Mouse (Mus musculus) heart, embryonic 10.5 days (tissue): ENCODE results near the gene Hbp1. TPM values are rescaled to one million over a fixed set of nuclear protein-coding genes. Genes with fewer than 3 reads are reported as not detected.

Source experiments
- DNase-seq: peaks from one replicate; pipeline ENCODE4 v3.0.0-alpha.2; 2017; ENCODE audit warnings: low spot score
- H3K27ac ChIP-seq: fragments of 300-500 bp; sonication (generic); 2 replicates; pipeline ENCODE4 v1.5.1; 2016; ENCODE audit warnings: mild to moderate bottlenecking
- H3K27me3 ChIP-seq: fragments of 300-500 bp; sonication (generic); 2 replicates; pipeline ENCODE4 v1.6.1; 2016; ENCODE audit warnings: mild to moderate bottlenecking; ENCODE audit not compliant: poor library complexity, insufficient read depth, severe bottlenecking
- H3K36me3 ChIP-seq: fragments of 300-500 bp; sonication (generic); 2 replicates; pipeline ENCODE4 v1.6.1; 2016; ENCODE audit warnings: mild to moderate bottlenecking, moderate library complexity
- H3K4me1 ChIP-seq: fragments of 300-500 bp; sonication (generic); 2 replicates; pipeline ENCODE4 v1.6.1; 2016; ENCODE audit warnings: mild to moderate bottlenecking
- H3K4me3 ChIP-seq: fragments of 300-500 bp; sonication (generic); 2 replicates; pipeline ENCODE4 v1.5.1; 2016; ENCODE audit warnings: mild to moderate bottlenecking, moderate library complexity
- H3K9me3 ChIP-seq: fragments of 300-500 bp; sonication (generic); 2 replicates; pipeline ENCODE4 v1.6.1; 2016; ENCODE audit warnings: mild to moderate bottlenecking, moderate library complexity
- WGBS: fragments of 180-500 bp; shearing (Covaris S2); methylation state at CpG from one replicate; pipeline ENCODE4 v1.1.7; 2016; 5-methylcytosine and 5-hydroxymethylcytosine counted together
- polyA plus RNA-seq: library from polyadenylated mRNA; unstranded; fragments of >200 nt; fragmentation: Nextera tagmentation; extraction: Ambion mirVana; gene quantifications from 2 replicates; pipeline ENCODE4 v1.2.1, GENCODE M21; 2016

Hbp1 gene
- polyA plus RNA-seq, 1 experiment from 2014 or later, result 84.4 TPM

DNA sequence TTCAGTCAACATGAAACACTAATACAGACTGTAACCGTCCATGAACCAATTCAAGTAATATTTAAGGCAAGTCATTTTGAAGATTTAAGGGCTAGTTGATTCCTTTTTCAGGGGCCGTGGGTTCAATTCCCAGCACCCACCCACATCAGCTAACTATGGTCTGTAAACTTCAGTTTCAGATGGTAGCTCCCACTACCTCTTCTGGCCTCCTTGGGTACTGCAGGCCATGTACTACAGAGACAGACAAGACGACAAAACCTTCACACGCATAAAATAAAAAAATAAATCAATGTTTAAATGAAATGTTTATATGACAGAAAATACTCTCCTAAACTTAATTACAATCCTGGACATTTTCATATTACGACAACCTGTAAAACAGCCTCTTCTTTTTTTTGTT lies 2.9 kb downstream of the Hbp1 start:
- DNase-seq, result no peak
- Histone ChIP-seq H3K27me3 (no peaks in the 10 kb centered on the region), H3K4me1 (0 out of 2 replicates have a peak, but pooled peaks cover 3% of the 10 kb centered on the region), H3K9me3 (no peaks in the 10 kb centered on the region), H3K36me3 (peaks cover 12% of the 10 kb centered on the region; the same call in 1 of the 2 replicates), H3K4me3 (no peak overlapping the region), H3K27ac (no peak overlapping the region)
- WGBS, result 94% methylated on average over 5 of the region's 5 CpGs

DNA sequence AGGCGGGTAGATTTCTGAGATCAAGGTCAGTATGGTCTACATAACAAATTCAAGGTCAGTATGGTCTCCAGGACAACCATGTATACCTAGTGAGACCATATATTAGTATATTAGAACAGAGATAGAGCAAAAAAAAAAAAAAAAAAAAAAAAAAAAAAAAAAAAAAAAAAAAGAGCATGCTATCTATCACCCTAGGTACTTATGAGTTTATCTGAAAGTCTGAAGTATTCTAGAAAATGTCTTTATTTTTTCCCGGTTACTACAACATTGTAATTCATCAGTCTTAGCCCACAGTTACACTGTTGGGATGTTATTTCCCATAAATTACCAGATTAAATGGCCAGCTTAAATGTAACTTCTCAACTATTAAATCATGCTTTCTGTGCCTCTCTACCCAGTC lies 5.9 kb downstream of the Hbp1 start:
- H3K36me3 ChIP-seq, result peaks cover 35% of the 10 kb centered on the region
- DNase-seq, result no peak
- H3K9me3 ChIP-seq, result no peaks in the 10 kb centered on the region
- no peak overlapping the region for H3K27ac ChIP-seq
- H3K4me3 ChIP-seq, result no peak overlapping the region
- H3K27me3 ChIP-seq, result no peaks in the 10 kb centered on the region
- H3K4me1 ChIP-seq, result no peaks in the 10 kb centered on the region
- WGBS, result 93% methylated on average over 2 of the region's 2 CpGs

- Histone ChIP-seq H3K4me1 (no peaks in the 10 kb centered on the region), H3K4me3 (no peak overlapping the region), H3K27ac (no peak overlapping the region), H3K36me3 (peaks cover 48% of the 10 kb centered on the region), H3K9me3 (no peaks in the 10 kb centered on the region), H3K27me3 (no peaks in the 10 kb centered on the region)
- WGBS, result 72% methylated on average over 4 of the region's 4 CpGs
- no peak for DNase-seq
Measured at GRCm38 (mm10) chr12:31943020-31943654, 7.2 kb downstream of the Hbp1 start.

DNA sequence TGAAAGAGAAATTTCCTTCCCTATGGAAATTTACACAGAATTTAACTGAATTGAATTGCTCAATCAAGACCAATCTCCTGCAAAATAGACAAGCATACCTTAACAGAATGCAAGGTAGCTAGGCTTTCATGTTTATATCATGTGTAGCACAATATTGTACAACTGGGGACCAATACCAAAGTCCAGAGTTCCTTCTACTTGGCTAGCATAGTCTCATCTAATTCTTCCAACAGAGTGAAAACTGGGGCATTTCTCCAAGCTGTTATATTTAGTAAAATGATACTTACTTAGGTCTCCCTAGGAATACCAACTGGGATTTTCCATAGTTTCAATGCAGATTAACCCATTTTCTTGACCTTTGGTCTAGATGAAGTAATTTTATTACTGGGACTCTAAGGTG lies 11.3 kb downstream of the Hbp1 start:
- DNase-seq, result no peak
- no peak overlapping the region for H3K27ac ChIP-seq
- no peak overlapping the region for H3K4me3 ChIP-seq
- no peaks in the 10 kb centered on the region for H3K27me3 ChIP-seq
- no peaks in the 10 kb centered on the region for H3K9me3 ChIP-seq
- H3K36me3 ChIP-seq, result peaks cover 87% of the 10 kb centered on the region
- no peaks in the 10 kb centered on the region for H3K4me1 ChIP-seq

GRCm38 (mm10) chr12:31938391-31938997 lies 11.8 kb downstream of the Hbp1 start:
- no peak overlapping the region for H3K4me3 ChIP-seq
- no peak for DNase-seq
- no peaks in the 10 kb centered on the region for H3K27me3 ChIP-seq
- H3K4me1 ChIP-seq, result no peaks in the 10 kb centered on the region
- WGBS, result 93% methylated on average over 4 of the region's 4 CpGs
- no peaks in the 10 kb centered on the region for H3K9me3 ChIP-seq
- H3K27ac ChIP-seq, result no peak overlapping the region
- peaks cover 86% of the 10 kb centered on the region for H3K36me3 ChIP-seq

- no peaks in the 10 kb centered on the region for H3K4me1 ChIP-seq
- no peak overlapping the region for H3K27ac ChIP-seq
- no peak for DNase-seq
- no peak overlapping the region for H3K4me3 ChIP-seq
- no peaks in the 10 kb centered on the region for H3K9me3 ChIP-seq
- 90% methylated on average over 3 of the region's 3 CpGs for WGBS
- no peaks in the 10 kb centered on the region for H3K27me3 ChIP-seq
- H3K36me3 ChIP-seq, result peaks cover 85% of the 10 kb centered on the region
Measured at GRCm38 (mm10) chr12:31937613-31938012, 12.7 kb downstream of the Hbp1 start.

DNA sequence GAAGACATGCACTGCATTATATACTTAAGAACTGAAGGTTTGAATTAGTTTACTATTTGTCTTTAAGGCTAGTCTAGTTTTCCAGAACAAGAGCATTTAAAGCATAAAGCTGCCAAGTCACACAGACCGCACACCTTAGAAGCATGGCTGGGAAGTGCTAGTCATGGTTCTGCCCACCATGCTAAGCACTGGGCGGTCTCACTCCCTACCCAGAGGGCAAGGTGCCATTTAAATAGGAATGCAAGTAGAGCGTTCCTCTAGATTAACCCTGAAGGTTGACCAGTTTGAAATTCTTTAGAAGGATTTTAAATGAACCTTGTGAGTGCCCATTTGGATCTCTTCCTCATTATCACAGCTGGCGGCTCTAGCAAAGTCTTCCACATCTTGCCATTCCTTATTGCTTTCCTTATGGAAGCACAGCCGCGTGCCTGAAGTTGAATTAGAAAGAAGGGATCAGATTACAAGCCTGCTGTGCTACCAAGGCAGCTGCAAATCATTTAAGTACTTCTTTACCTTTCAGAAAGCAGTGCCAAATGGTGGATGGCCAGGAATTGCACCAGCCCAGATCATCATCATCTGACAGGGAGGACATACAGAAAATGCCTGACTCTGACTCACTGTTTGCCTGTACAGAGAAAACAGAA lies 13.6 kb downstream of the Hbp1 start:
- no peaks in the 10 kb centered on the region for H3K4me1 ChIP-seq
- H3K27me3 ChIP-seq, result no peaks in the 10 kb centered on the region
- H3K36me3 ChIP-seq, result peaks cover 85% of the 10 kb centered on the region
- 48% methylated on average over 6 of the region's 6 CpGs for WGBS
- no peak for DNase-seq
- H3K4me3 ChIP-seq, result no peak overlapping the region
- no peak overlapping the region for H3K27ac ChIP-seq
- H3K9me3 ChIP-seq, result no peaks in the 10 kb centered on the region

DNA sequence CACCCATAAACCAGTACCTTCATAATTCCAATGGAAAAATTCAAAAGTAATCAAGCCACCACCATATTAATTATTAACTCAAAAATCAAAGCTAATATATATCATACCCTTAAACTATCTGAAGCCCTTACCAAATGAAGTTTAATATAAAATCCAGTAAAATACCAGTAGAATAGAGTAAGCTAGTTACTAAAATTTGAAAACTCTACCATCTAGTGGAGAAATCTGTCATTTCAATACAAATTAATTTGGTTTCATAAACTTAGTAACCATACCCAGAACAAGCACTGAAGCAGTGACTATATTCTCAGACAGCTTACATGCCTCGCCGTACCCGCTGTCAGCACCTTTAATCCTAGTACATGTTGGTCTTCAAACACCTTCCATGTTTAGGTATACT lies 18.5 kb downstream of the Hbp1 start:
- Histone ChIP-seq H3K4me3 (no peak overlapping the region), H3K27me3 (no peaks in the 10 kb centered on the region), H3K27ac (no peak overlapping the region), H3K4me1 (no peaks in the 10 kb centered on the region), H3K36me3 (peaks cover 84% of the 10 kb centered on the region), H3K9me3 (no peaks in the 10 kb centered on the region)
- WGBS, result 96% methylated on average over 3 of the region's 3 CpGs
- DNase-seq, result no peak

DNA sequence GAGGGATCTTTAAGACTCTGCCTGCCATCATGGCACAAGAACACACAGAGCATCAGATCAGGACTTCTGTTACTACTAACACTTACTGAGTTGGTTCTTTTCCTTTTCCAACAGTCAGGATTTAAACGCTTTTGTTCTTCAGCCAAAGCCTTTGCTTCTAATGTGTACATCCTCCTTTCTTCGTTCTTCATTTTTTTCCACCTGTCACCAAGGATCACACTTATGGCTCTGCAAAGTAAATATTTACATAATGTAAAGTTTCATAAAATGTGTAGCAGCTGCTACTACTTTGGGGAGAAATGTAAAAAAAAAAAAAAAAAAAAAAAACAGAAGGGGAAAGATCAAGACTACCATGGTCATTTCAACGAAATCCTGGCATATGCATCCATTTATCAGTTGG lies 21.8 kb downstream of the Hbp1 start:
- 87% methylated on average over 3 of the region's 3 CpGs for WGBS
- H3K4me3 ChIP-seq, result no peak overlapping the region
- peaks cover 77% of the 10 kb centered on the region for H3K36me3 ChIP-seq
- DNase-seq, result no peak
- no peaks in the 10 kb centered on the region for H3K9me3 ChIP-seq
- H3K27ac ChIP-seq, result no peak overlapping the region
- no peaks in the 10 kb centered on the region for H3K27me3 ChIP-seq
- H3K4me1 ChIP-seq, result no peaks in the 10 kb centered on the region

GRCm38 (mm10) chr12:31926661-31927061 lies 23.7 kb downstream of the Hbp1 start:
- H3K27ac ChIP-seq, result no peak overlapping the region
- no peaks in the 10 kb centered on the region for H3K4me1 ChIP-seq
- H3K27me3 ChIP-seq, result no peaks in the 10 kb centered on the region
- H3K9me3 ChIP-seq, result no peaks in the 10 kb centered on the region
- no peak overlapping the region for H3K4me3 ChIP-seq
- peaks cover 66% of the 10 kb centered on the region for H3K36me3 ChIP-seq
- peak; percentile 80 for DNase-seq
- WGBS, result 63% methylated on average over 4 of the region's 4 CpGs

- H3K36me3 ChIP-seq, result peaks cover 61% of the 10 kb centered on the region
- H3K9me3 ChIP-seq, result no peaks in the 10 kb centered on the region
- no peak overlapping the region for H3K27ac ChIP-seq
- no peaks in the 10 kb centered on the region for H3K4me1 ChIP-seq
- no peak overlapping the region for H3K4me3 ChIP-seq
- no peaks in the 10 kb centered on the region for H3K27me3 ChIP-seq
- WGBS, result 89% methylated on average over 6 of the region's 6 CpGs
- no peak for DNase-seq
Measured at GRCm38 (mm10) chr12:31925343-31925742, 25.0 kb downstream of the Hbp1 start.

DNA sequence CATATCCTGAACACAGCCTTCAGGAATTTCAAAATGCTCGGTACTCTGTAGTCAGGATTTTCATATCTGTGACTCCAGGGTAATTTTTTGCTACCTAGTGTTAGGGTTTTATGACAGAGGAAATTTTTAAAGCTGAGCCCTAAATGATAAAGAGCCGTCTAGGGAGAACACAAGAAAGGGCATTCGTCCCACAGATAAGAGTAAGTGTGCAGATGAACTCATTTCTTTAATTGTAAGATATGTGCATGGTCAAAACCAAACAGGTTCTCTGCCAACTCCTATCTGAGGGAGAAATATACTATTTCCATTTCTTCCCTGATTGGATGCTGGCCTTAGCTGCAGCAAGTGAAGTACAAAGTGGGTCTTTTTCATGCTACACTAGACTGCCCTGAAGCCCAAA lies 26.2 kb downstream of the Hbp1 start:
- WGBS, result 75% methylated on average over 3 of the region's 3 CpGs
- H3K36me3 ChIP-seq, result peaks cover 58% of the 10 kb centered on the region

GRCm38 (mm10) chr12:31920464-31921405 lies 29.6 kb downstream of the Hbp1 start:
- no peak for DNase-seq
- H3K9me3 ChIP-seq, result no peaks in the 10 kb centered on the region
- H3K36me3 ChIP-seq, result peaks cover 33% of the 10 kb centered on the region
- WGBS, result 84% methylated on average over 18 of the region's 18 CpGs
- H3K4me1 ChIP-seq, result peaks cover 7% of the 10 kb centered on the region
- no peak overlapping the region for H3K27ac ChIP-seq
- no peaks in the 10 kb centered on the region for H3K27me3 ChIP-seq
- H3K4me3 ChIP-seq, result no peak overlapping the region

More for the DNA sequence above, 26.2 kb downstream of the Hbp1 start:
- Histone ChIP-seq H3K27me3 (no peaks in the 10 kb centered on the region), H3K9me3 (no peaks in the 10 kb centered on the region), H3K27ac (no peak overlapping the region), H3K4me3 (no peak overlapping the region), H3K4me1 (no peaks in the 10 kb centered on the region)
- no peak for DNase-seq
